Mouse (Mus musculus) C2C12 (cell line): ENCODE results near the gene Omt2a. TPM values are rescaled to one million over a fixed set of nuclear protein-coding genes. Genes with fewer than 3 reads are reported as not detected.
A peak's percentile ranks its signal among the peaks of the same experiment; 100 is the strongest.

ENCODE experiments used
- H3K27me3 ChIP-seq: one replicate; pipeline ENCODE4 v1.6.1; 2011; ENCODE audit not compliant: control insufficient read depth, insufficient read depth, insufficient read length
- H3K36me3 ChIP-seq: one replicate; pipeline ENCODE4 v1.6.1; 2011; ENCODE audit not compliant: control insufficient read depth, insufficient read depth
- H3K4me3 ChIP-seq: one replicate; pipeline ENCODE4 v1.5.1; 2011; ENCODE audit warnings: mild to moderate bottlenecking, control low read depth; ENCODE audit not compliant: poor library complexity, insufficient read depth, severe bottlenecking
- H3K79me2 ChIP-seq: one replicate; pipeline ENCODE4 v1.6.1; 2011; ENCODE audit not compliant: control insufficient read depth, insufficient read depth
- H3K79me3 ChIP-seq: one replicate; pipeline ENCODE4 v1.6.1; 2011; ENCODE audit warnings: low read depth, control low read depth
- H3ac ChIP-seq: one replicate; pipeline ENCODE3; 2011; ENCODE audit warnings: low read depth; ENCODE audit not compliant: control insufficient read depth, insufficient read length
- CEBPB ChIP-seq: IDR thresholded peaks from one replicate; pipeline ENCODE4 v1.6.1; 2011; ENCODE audit warnings: low read depth, mild to moderate bottlenecking, control low read depth, moderate library complexity
- CTCF ChIP-seq: IDR thresholded peaks from one replicate; pipeline ENCODE4 v1.5.1; 2011; ENCODE audit not compliant: control insufficient read depth, insufficient read depth, insufficient read length
- FOSL1 ChIP-seq: IDR thresholded peaks from one replicate; pipeline ENCODE4 v1.8.0; 2011; ENCODE audit warnings: mild to moderate bottlenecking, low read length; ENCODE audit not compliant: poor library complexity, insufficient read depth, severe bottlenecking
- MAX ChIP-seq: IDR thresholded peaks from one replicate; pipeline ENCODE4 v1.6.1; 2011; ENCODE audit warnings: mild to moderate bottlenecking, control low read depth
- MYOD1 ChIP-seq: IDR thresholded peaks from one replicate; pipeline ENCODE4 v1.6.1; 2011; ENCODE audit warnings: low read depth; ENCODE audit not compliant: control insufficient read depth, insufficient read length
- MYOG ChIP-seq: IDR thresholded peaks from one replicate; pipeline ENCODE4 v1.6.1; 2011; ENCODE audit not compliant: control insufficient read depth, insufficient read length; ENCODE audit errors: extremely low read depth
- USF1 ChIP-seq: IDR thresholded peaks from one replicate; pipeline ENCODE4 v1.6.1; 2011; ENCODE audit warnings: low read depth, mild to moderate bottlenecking, control low read depth, moderate library complexity
- long read RNA-seq, 2 experiments: library from polyadenylated mRNA; unstranded; transcript quantifications; one replicate each; pipeline ENCODE4 v2.0.0; 2019 to 2020
- polyA plus RNA-seq: library from polyadenylated mRNA; unstranded; fragments of >200 nt; fragmentation: generic; extraction: Trizol; gene quantifications from one replicate; pipeline ENCODE4 v1.2.1, GENCODE M21; 2012; ENCODE audit warnings: missing spikeins

The Omt2a gene
- polyA plus RNA-seq = not detected
- long read RNA-seq, experiment 1 = 0 reads
- long read RNA-seq, experiment 2 = 0 reads

DNA sequence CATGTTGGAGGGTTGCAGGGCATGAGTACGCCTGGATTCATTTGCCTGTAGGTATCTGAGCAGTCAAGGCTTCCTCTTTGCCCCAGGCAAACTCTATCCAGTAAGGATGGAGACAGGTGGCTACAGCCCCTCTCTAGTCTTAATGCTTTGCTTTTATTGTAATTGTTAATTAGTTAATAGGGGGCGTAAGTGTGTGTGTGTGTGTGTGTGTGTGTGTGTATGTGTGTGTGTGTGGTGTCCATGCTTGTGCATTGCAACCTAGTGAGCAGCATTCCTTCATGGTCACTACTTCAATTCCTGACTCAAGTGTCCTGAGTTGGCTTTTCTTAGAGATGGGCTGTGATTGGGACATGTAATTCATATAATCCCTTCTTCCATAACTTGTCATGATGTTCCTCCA is at the start of gene Omt2a:
TSS of gene Omt2a (minus strand) at position 101 of the 400 bp plus-strand sequence.
- Histone ChIP-seq H3K36me3 (no peaks in the 10 kb centered on the region), H3K79me3 (no peaks in the 10 kb centered on the region), H3ac (no peak within 1 kb of the TSS), H3K79me2 (no peaks in the 10 kb centered on the region), H3K27me3 (no peaks in the 10 kb centered on the region), H3K4me3 (no peak within 1 kb of the TSS)
- TF ChIP-seq MYOG = no peak
- TF ChIP-seq FOSL1 = no peak
- TF ChIP-seq MAX = no peak
- TF ChIP-seq MYOD1 = no peak
- no peak for TF ChIP-seq CEBPB
- no peak for TF ChIP-seq USF1
- no peak for TF ChIP-seq CTCF

DNA sequence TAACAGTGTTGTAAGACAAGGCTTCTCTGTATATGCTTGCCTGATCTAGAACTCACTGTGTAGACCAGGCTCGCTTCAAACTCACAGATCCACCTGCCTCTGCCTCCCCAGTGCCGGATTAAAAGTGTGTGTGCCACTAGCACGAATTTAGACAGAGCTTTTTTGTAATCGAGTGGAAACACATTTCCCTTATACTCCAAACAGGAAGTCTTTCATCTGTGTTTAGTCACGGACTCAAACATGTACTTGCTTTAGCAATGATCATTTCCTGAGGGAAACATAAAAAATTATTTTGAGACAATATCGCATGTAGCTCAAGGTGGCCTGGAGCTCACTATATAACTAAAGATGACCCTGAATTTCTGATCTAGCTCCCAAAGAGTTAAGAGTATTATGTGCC is 48.8 kb upstream of the Omt2a start:
- TF ChIP-seq FOSL1 (no peak), MYOD1 (no peak), USF1 (no peak), CTCF (no peak), MYOG (no peak), CEBPB (no peak), MAX (no peak)
- Histone ChIP-seq H3K27me3 (no peaks in the 10 kb centered on the region), H3K4me3 (no peak overlapping the region), H3K79me2 (no peaks in the 10 kb centered on the region), H3ac (no peak overlapping the region), H3K36me3 (no peaks in the 10 kb centered on the region), H3K79me3 (no peaks in the 10 kb centered on the region)

DNA sequence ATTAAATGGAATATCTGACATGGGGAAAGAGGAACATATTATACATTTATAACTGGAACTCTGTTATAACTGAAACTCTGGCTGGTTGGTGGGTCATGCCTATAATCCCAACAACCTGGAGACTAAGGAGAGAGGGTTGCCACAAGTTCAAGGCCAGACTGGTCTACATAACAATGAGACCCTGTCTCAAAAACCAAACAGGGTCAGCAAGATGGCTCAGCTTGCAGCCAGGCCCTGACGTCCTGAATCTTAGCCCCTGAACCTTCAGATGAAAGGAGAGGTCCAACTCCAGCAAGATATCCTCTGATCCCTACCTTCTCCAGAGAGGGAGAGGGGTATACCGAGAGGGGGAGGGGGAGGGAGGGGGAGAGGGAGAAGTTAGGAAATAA is 45.9 kb upstream of the Omt2a start:
- H3K79me2 ChIP-seq = no peaks in the 10 kb centered on the region
- H3K4me3 ChIP-seq = no peak overlapping the region
- TF ChIP-seq MYOD1 (no peak), CTCF (no peak), MYOG (no peak), USF1 (no peak), MAX (no peak), CEBPB (no peak), FOSL1 (no peak)
- no peaks in the 10 kb centered on the region for H3K27me3 ChIP-seq
- H3ac ChIP-seq = no peak overlapping the region
- H3K36me3 ChIP-seq = no peaks in the 10 kb centered on the region
- H3K79me3 ChIP-seq = no peaks in the 10 kb centered on the region

GRCm38 (mm10) chr9:78359750-78360483 is 45.3 kb upstream of the Omt2a start:
- no peak overlapping the region for H3K4me3 ChIP-seq
- no peaks in the 10 kb centered on the region for H3K27me3 ChIP-seq
- no peaks in the 10 kb centered on the region for H3K79me3 ChIP-seq
- no peak overlapping the region for H3ac ChIP-seq
- no peaks in the 10 kb centered on the region for H3K36me3 ChIP-seq
- no peaks in the 10 kb centered on the region for H3K79me2 ChIP-seq
- TF ChIP-seq CEBPB (no peak), MYOG (no peak), MAX (no peak), USF1 (no peak), MYOD1 (no peak), CTCF (no peak), FOSL1 (no peak)

DNA sequence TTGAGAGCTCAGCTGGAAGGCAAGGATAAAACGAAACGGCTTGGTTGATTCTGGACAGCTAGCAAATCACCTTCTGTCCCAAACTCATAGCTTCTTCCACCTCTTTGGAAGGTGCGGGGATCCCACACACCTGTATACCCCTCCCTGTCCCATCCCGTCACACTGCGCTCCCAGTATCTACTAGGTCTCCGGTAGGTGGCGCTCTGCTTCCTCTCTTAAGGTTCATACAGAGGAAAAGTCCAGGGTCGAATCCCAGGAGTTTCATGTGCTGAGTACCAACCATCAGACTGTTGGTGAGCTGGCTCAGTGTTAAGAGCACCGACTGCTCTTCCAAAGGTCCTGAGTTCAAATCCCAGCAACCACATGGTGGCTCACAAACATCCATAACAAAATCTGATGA is 43.5 kb upstream of the Omt2a start:
- Histone ChIP-seq H3K27me3 (no peaks in the 10 kb centered on the region), H3K4me3 (no peak overlapping the region), H3K79me3 (no peaks in the 10 kb centered on the region), H3K79me2 (no peaks in the 10 kb centered on the region), H3ac (no peak overlapping the region), H3K36me3 (no peaks in the 10 kb centered on the region)
- TF ChIP-seq MYOD1 (no peak), CTCF (peak; percentile 39), USF1 (no peak)

- Histone ChIP-seq H3K36me3 (no peaks in the 10 kb centered on the region), H3ac (no peak within 1 kb of the TSS), H3K79me2 (no peaks in the 10 kb centered on the region), H3K27me3 (no peaks in the 10 kb centered on the region), H3K79me3 (no peaks in the 10 kb centered on the region), H3K4me3 (no peak within 1 kb of the TSS)
- TF ChIP-seq CTCF = no peak
- TF ChIP-seq CEBPB = no peak
- TF ChIP-seq FOSL1 = no peak
- no peak for TF ChIP-seq MYOG
- TF ChIP-seq USF1 = no peak
- TF ChIP-seq MAX = no peak
- no peak for TF ChIP-seq MYOD1
Measured at GRCm38 (mm10) chr9:78355611-78356010, 41.0 kb upstream of the Omt2a start, which contains the start of gene Gsta2. Gene Gsta2 (minus strand): TSS chr9:78355788.
